Mouse (Mus musculus) neural tube, embryonic 14.5 days (tissue): ENCODE measurements around the gene Srxn1. TPM values are rescaled to one million over a fixed set of nuclear protein-coding genes. Genes with fewer than 3 reads are reported as not detected.
"Not testable (repeated sequence)": the region's sequence is repeated elsewhere in the genome, so short reads cannot be mapped to it uniquely, and the experiment has no call there.

Experiments
- ATAC-seq: fragments of 200-750 bp; cut with Nextera tagmentation; 2 replicates; pipeline ENCODE4 v1.8.0; 2017; ENCODE audit warnings: low read depth, mild to moderate bottlenecking, moderate TSS enrichment, moderate library complexity
- H3K27ac ChIP-seq: fragments of 300-500 bp; sonication (generic); 2 replicates; pipeline ENCODE4 v1.5.1; 2014; ENCODE audit warnings: low read depth, mild to moderate bottlenecking, control low read depth, low read length, moderate library complexity, mixed read lengths
- H3K27me3 ChIP-seq: fragments of 300-500 bp; sonication (generic); 2 replicates; pipeline ENCODE4 v1.6.1; 2014; ENCODE audit warnings: low read length; ENCODE audit not compliant: control insufficient read depth, insufficient read depth
- H3K36me3 ChIP-seq: fragments of 300-500 bp; sonication (generic); 2 replicates; pipeline ENCODE4 v1.6.1; 2014; ENCODE audit warnings: low read length, mixed read lengths; ENCODE audit not compliant: control insufficient read depth, insufficient read depth
- H3K4me1 ChIP-seq: fragments of 300-500 bp; sonication (generic); 2 replicates; pipeline ENCODE4 v1.6.1; 2014; ENCODE audit warnings: low read length; ENCODE audit not compliant: control insufficient read depth, insufficient read depth
- H3K4me2 ChIP-seq: fragments of 300-500 bp; sonication (generic); 2 replicates; pipeline ENCODE4 v1.6.1; 2014; ENCODE audit warnings: mild to moderate bottlenecking, low read depth, low read length, control low read depth
- H3K4me3 ChIP-seq: fragments of 300-500 bp; sonication (generic); 2 replicates; pipeline ENCODE4 v1.5.1; 2014; ENCODE audit warnings: low read depth, low read length, control low read depth, mixed read lengths
- H3K9ac ChIP-seq: fragments of 300-500 bp; sonication (generic); replicated peaks from 2 replicates; pipeline ENCODE4 v1.6.1; 2014; ENCODE audit warnings: low read depth, mild to moderate bottlenecking, control low read depth, low read length, mixed read lengths
- H3K9me3 ChIP-seq: fragments of 300-500 bp; sonication (generic); 2 replicates; pipeline ENCODE4 v1.6.1; 2016; ENCODE audit warnings: low read length; ENCODE audit not compliant: control insufficient read depth
- WGBS: fragments of 180-500 bp; shearing (Covaris S2); extraction: QIAGEN DNeasy Blood & Tissue Kit; methylation state at CpG from one replicate; pipeline ENCODE4 v1.1.7; 2014; 5-methylcytosine and 5-hydroxymethylcytosine counted together
- polyA plus RNA-seq: library from polyadenylated mRNA; unstranded; fragments of >200 nt; fragmentation: Nextera tagmentation; extraction: Ambion mirVana; gene quantifications from 2 replicates; pipeline ENCODE4 v1.2.1, GENCODE M21; 2014

Srxn1 gene
- 22.5 and 23.4 TPM in 2 replicates for polyA plus RNA-seq

DNA sequence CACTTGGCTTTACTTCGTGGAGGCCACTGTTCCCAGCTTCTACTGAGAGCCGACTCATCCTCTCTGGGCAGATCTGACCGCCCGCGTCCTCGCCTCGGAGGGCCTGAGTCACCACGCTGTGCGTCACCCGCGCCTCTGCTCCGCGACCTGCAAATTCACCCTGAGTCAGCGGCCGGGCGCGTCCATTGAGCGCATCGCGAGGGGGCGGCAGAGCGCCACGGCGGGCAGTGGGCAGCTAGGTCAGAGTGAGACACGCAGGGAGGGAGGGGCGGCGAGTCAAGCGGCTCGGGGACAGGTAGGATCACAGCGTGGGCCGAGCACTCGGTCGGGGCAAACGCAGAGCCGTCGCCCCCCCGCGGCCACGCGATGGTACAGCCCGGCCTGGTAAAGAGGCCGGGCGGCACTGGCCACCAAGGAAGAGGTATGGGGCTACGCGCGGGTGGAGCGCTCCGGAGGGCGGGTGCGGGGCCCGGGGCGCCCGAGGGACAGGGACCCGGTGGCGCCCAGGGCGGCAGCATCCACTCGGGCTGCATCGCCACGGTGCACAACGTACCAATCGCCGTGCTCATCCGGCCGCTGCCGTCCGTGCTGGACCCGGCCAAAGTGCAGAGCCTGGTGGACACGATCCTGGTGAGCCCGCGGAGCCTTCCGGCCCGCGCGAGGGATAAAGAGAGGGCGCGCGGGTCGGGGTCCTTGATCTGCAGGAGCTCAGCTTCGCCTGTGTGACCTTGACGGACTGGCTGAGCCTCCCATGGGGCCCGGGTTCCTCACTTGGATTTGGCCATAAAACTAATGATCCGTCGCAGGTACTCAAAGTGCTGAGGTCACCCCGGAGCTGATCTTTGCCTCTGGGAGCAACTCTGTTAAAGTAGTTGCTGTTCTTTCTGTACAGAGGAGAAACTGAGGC lies at the start of gene Srxn1:
Srxn1 (plus strand) TSS at position 199 of the 907 bp plus-strand sequence.
- peak within 1 kb of the TSS; percentile 80 for H3K4me2 ChIP-seq
- ATAC-seq = peak; percentile 85
- no peaks in the 10 kb centered on the region for H3K36me3 ChIP-seq
- H3K9ac ChIP-seq = peak within 1 kb of the TSS; percentile 87
- peak within 1 kb of the TSS; percentile 67 for H3K4me3 ChIP-seq
- H3K9me3 ChIP-seq = no peaks in the 10 kb centered on the region
- H3K27me3 ChIP-seq = no peaks in the 10 kb centered on the region
- H3K27ac ChIP-seq = peak within 1 kb of the TSS; percentile 67
- WGBS = under 1% methylated on average over 48 of the region's 84 CpGs
- H3K4me1 ChIP-seq = peaks cover 10% of the 10 kb centered on the region

DNA sequence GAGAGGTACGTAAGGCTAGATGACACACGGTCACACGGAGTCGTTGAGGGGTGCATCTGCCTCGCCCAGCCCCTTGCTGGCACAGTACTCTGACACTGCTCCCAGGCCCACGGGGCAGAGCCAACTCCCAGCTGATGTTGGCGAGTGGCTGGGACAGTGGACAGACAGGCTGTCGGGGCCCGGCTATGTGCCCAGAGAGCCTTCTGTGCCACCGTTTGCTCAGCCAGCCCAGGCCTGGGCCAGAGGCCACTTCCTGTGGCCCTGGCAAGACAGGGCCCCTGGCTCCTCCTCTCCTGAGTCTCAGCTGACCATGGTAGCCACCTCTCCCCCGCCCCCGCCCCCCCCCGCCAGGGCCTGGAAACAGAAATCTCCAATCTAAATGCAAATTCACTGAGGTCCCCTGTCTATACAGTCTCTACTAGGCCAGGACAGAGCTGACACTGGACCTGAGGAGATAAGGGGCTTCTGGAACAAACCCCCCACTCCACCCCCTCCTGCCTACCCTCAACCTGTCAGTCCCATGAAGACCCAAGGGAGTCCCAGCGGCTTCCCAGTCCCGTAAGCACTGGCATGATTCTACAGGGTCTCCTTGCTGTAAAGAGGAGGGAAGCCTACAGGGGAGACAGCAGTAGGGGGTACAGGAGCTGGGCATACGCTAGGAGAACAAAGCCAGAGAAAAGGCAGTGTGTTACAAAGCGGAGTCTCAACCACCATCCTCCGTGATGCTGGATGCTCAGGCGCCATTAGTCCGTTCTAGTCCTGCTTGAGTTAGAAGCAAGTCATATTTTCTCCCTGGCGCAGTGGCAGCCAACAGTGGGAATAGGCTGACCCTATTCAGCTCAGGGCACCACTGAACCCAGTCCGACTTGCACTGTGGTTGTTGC lies 48.7 kb upstream of the Srxn1 start:
- H3K4me1 ChIP-seq = 0 out of 2 replicates have a peak, but pooled peaks cover 8% of the 10 kb centered on the region
- 47% methylated on average over 22 of the region's 22 CpGs for WGBS
- H3K9ac ChIP-seq = no peak overlapping the region
- peak; percentile 19; the same call in 1 of the 2 replicates for ATAC-seq
- no peaks in the 10 kb centered on the region for H3K27me3 ChIP-seq
- no peaks in the 10 kb centered on the region for H3K9me3 ChIP-seq
- H3K36me3 ChIP-seq = no peaks in the 10 kb centered on the region
- H3K4me2 ChIP-seq = no peak overlapping the region
- H3K27ac ChIP-seq = no peak overlapping the region
- no peak overlapping the region for H3K4me3 ChIP-seq

DNA sequence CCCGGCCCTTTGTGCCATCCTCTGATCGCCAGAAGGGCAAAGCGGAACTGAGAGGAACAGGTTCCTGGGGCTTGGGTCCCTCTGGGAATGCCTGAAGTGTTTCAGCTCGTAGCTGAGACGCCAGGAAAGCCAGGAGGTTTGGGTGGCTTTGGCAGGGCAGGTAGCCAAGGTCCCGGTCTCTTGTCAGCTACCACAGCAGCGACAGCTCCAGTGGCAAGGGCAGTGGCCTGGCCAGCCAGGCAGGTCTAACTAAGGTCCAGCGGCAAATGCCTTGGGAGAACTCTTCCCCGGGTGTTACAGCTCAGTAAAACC lies 48.1 kb upstream of the Srxn1 start:
- Histone ChIP-seq H3K27me3 (no peaks in the 10 kb centered on the region), H3K36me3 (no peaks in the 10 kb centered on the region), H3K4me2 (no peak overlapping the region), H3K9ac (no peak overlapping the region), H3K9me3 (no peaks in the 10 kb centered on the region), H3K4me3 (no peak overlapping the region), H3K4me1 (0 out of 2 replicates have a peak, but pooled peaks cover 8% of the 10 kb centered on the region), H3K27ac (no peak overlapping the region)
- ATAC-seq = no peak
- 69% methylated on average over 9 of the region's 9 CpGs for WGBS

DNA sequence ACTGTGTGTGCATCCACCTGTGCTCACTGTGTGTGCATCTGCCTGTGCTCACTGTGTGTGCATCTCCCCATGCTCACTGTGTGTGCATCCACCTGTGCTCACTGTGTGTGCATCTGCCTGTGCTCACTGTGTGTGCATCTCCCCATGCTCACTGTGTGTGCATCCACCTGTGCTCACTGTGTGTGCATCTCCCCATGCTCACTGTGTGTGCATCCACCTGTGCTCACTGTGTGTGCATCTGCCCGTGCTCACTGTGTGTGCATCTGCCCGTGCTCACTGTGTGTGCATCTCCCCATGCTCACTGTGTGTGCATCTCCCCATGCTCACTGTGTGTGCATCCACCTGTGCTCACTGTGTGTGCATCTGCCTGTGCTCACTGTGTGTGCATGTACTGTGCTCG lies 42.5 kb upstream of the Srxn1 start:
- not testable (repeated sequence) for H3K4me2 ChIP-seq, H3K27ac ChIP-seq, H3K4me1 ChIP-seq, H3K9me3 ChIP-seq, H3K36me3 ChIP-seq, ATAC-seq, H3K4me3 ChIP-seq, H3K27me3 ChIP-seq, H3K9ac ChIP-seq
- 97% methylated on average over 3 of the region's 3 CpGs for WGBS

DNA sequence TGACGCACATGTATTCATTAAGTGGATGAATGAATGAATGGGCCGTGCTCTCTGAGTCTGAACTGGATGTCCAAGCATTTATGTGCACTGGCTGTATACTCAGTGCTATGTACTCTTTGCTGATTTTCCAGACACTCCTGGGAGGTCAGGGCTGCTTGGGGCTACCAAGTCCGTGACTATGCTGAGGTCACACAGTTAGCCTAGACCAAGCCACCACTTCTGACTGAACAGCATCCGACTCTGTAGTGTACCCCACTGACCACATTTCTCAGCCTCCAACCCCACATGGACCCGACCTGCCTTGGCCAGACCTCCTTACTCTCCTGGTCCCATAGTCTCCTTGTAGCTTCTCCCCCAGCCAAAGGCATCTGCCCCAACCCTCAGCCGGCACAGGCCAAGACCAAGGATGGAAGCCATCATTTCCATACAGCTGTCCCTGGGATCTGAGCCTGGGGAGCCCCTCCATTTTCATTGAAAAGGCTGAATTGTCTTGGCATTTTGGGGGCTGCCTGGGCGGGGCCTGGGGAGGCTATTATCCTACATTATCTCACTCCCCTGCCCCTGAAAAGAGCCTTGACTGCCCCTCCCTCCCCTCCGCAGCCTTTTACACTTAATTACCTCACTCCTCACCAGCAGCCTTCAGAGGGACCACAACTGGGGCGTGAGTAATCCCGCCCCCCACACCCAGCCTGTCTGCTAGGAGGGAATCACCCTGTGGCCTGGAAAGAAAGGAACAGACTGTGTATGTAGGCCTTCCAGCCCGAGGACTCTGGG lies 36.5 kb upstream of the Srxn1 start:
- no peaks in the 10 kb centered on the region for H3K9me3 ChIP-seq
- H3K4me3 ChIP-seq = no peak overlapping the region
- WGBS = 20% methylated on average over 11 of the region's 11 CpGs
- H3K27me3 ChIP-seq = no peaks in the 10 kb centered on the region
- peak overlapping the region; percentile 42; the same call in 1 of the 2 replicates for H3K9ac ChIP-seq
- H3K4me2 ChIP-seq = no peak overlapping the region
- peaks cover 4% of the 10 kb centered on the region; the same call in 1 of the 2 replicates for H3K4me1 ChIP-seq
- peak; percentile 82 for ATAC-seq
- no peaks in the 10 kb centered on the region for H3K36me3 ChIP-seq
- peak overlapping the region; percentile 52 for H3K27ac ChIP-seq

DNA sequence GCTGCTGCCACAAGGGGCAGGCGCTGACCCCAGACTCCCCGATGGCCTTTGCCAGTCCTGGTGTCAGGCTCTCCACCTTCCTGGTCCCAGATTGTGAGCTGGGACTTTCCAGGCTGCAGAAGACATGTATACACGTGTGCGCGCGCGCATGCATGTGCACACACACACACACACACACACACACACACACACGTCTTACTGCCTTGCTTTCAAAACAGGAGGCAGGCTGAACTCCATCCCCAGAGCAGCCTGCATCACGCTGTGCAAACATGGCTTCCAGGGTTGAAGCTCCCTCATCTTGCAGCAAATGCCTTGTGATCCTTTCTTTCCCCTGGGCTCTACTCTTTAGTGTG lies 35.9 kb upstream of the Srxn1 start:
- peak overlapping the region; percentile 52 for H3K27ac ChIP-seq
- 0 out of 2 replicates have a peak, but pooled peaks have one; percentile 4 for ATAC-seq
- H3K9me3 ChIP-seq = no peaks in the 10 kb centered on the region
- 37% methylated on average over 9 of the region's 9 CpGs for WGBS
- H3K4me2 ChIP-seq = no peak overlapping the region
- peaks cover 4% of the 10 kb centered on the region; the same call in 1 of the 2 replicates for H3K4me1 ChIP-seq
- no peaks in the 10 kb centered on the region for H3K27me3 ChIP-seq
- no peak overlapping the region for H3K4me3 ChIP-seq
- no peaks in the 10 kb centered on the region for H3K36me3 ChIP-seq
- peak overlapping the region; percentile 42; the same call in 1 of the 2 replicates for H3K9ac ChIP-seq

DNA sequence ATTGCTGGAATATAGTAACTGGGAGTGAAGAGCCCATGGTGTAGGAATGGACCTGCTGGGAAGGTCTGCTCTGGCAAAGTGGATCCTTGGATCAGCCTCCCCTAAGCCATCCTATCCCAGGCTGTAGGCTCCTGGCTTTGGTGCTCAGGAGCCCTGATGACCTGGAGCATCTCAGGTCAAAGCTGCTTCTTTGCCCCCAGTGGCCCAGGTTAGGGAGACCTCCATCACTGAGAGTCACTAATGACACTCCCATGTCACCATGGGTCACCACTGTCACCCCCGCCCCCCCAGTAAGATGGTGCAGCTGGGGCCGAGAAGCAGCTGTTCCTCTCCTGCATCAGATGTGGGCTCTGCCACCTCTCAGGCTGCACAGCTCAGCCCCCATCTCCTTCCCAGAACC lies 35.4 kb upstream of the Srxn1 start:
- Histone ChIP-seq H3K36me3 (no peaks in the 10 kb centered on the region), H3K27me3 (no peaks in the 10 kb centered on the region), H3K9ac (no peak overlapping the region), H3K9me3 (no peaks in the 10 kb centered on the region), H3K4me1 (peaks cover 4% of the 10 kb centered on the region; the same call in 1 of the 2 replicates), H3K27ac (peak overlapping the region; percentile 52), H3K4me3 (no peak overlapping the region), H3K4me2 (no peak overlapping the region)
- 43% methylated on average over 2 of the region's 2 CpGs for WGBS
- peak; percentile 26; the same call in 1 of the 2 replicates for ATAC-seq

DNA sequence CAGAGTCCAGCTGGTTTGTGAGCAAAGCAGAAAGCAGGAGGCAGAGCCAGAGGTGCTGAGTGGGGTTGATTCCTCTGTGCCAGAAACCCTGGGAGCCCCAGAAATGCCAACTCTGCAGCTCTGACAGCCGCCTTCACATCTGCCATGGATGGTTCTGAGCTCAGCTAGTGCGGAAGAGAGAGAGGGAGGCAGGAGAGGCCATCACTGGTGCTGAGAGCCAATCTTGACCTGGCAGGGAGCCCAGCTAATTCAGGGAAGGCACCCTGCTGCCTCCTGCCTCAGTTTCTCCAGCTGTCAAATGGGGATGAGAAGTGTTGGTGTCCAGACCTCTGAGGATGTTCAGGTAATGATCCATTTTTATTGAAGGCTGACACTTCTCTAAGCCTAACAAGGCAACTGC lies 30.8 kb upstream of the Srxn1 start:
- no peak for ATAC-seq
- Histone ChIP-seq H3K27ac (no peak overlapping the region), H3K27me3 (no peaks in the 10 kb centered on the region), H3K4me1 (peaks cover 13% of the 10 kb centered on the region; the same call in 1 of the 2 replicates), H3K36me3 (no peaks in the 10 kb centered on the region), H3K4me2 (no peak overlapping the region), H3K4me3 (no peak overlapping the region), H3K9me3 (no peaks in the 10 kb centered on the region), H3K9ac (no peak overlapping the region)
- WGBS = 69% methylated on average over 2 of the region's 2 CpGs
